In the genomic region with DNA sequence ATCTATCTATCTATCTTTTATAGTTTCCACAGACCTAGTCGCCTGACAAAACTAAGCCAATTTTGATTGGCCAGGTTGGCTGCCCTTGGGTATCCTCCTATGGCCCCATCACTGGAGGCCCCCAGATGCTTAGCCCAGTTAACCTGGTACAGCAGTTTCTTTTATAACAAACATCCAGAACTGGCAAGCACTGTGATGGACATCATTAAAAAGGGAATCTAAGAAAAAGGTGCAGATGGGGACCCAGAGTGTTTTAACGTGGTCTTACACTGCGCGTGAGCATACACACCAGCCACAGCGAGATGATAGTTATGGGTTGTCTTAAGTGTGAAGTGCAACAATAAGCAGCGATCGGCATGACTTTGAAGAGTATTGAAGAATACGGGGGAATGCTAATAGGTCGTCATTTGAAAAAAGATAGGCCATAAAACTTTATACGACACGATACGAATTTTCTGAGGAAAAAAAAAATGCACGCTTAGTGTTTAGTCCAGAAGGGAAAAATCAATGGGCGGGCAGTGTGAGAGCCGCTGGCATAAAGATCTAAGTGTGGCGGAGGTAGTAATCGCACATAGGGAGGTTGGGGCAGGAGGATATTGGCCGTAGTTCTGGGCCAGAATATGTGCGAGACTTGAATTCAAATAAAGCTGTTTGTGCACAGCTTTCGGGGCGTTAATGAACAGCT, we compare ENCODE assay signal across 8 mouse cellular contexts. TPM values are rescaled to one million over a fixed set of nuclear protein-coding genes. Genes with fewer than 3 reads are reported as not detected.
DNase-seq lines count a peak whose midpoint lies in the region; ATAC-seq and TF ChIP-seq lines count a peak whose summit lies in the region.

No protein-coding gene starts in this region.

- peaks cover 32% of the 10 kb centered on the region for H3K36me3 ChIP-seq in embryonic facial prominence, embryonic 14.5 days (ENCODE audit: control insufficient read depth, insufficient read depth, low read length)
- peaks cover 30% of the 10 kb centered on the region for H3K36me3 ChIP-seq in limb, embryonic 12.5 days
- H3K36me3 ChIP-seq in neural tube, embryonic 14.5 days (ENCODE audit: control insufficient read depth, insufficient read depth, low read length) = peaks cover 11% of the 10 kb centered on the region

- H3K4me2 ChIP-seq in embryonic facial prominence, embryonic 14.5 days (ENCODE audit: low read depth, low read length) = peak overlapping the region; percentile 91
- H3K4me2 ChIP-seq in limb, embryonic 12.5 days = peak overlapping the region; percentile 89
- H3K4me2 ChIP-seq in neural tube, embryonic 14.5 days (ENCODE audit: low read depth, low read length) = peak overlapping the region; percentile 94

- no peak for TF ChIP-seq CTCF in layer of hippocampus, adult 2 months (conservative IDR thresholded peaks at IDR 0.05)

- peaks cover 12% of the 10 kb centered on the region for H3K4me1 ChIP-seq in embryonic facial prominence, embryonic 14.5 days (ENCODE audit: control insufficient read depth, insufficient read depth, low read length)
- H3K4me1 ChIP-seq in limb, embryonic 12.5 days (replicated peaks) = peaks cover 12% of the 10 kb centered on the region
- H3K4me1 ChIP-seq in neural tube, embryonic 14.5 days (ENCODE audit: control insufficient read depth, insufficient read depth, low read length) = peaks cover 9% of the 10 kb centered on the region; the same call in 1 of the 2 replicates

- H3K4me3 ChIP-seq in layer of hippocampus, adult 2 months = peak overlapping the region; percentile 57
- peak overlapping the region; percentile 65 for H3K4me3 ChIP-seq in embryonic facial prominence, embryonic 14.5 days (ENCODE audit: low read depth, low read length)
- peak overlapping the region; percentile 73 for H3K4me3 ChIP-seq in limb, embryonic 12.5 days (replicated peaks)
- peak overlapping the region; percentile 58 for H3K4me3 ChIP-seq in neural tube, embryonic 14.5 days (ENCODE audit: low read depth, low read length)

- DNase-seq in layer of hippocampus, adult 2 months (ENCODE audit: low spot score in 2 of 2) = no peak
- no peak for DNase-seq in layer of hippocampus, postnatal 25 days (ENCODE audit: extremely low spot score in 1 of 2, low spot score in 1 of 2)
- no peak for DNase-seq in embryonic facial prominence, embryonic 14.5 days (ENCODE audit: low spot score)
- DNase-seq in urinary bladder, adult 18-20 months (ENCODE audit: low spot score in 2 of 2) = no peak
- DNase-seq in thymus, postnatal 4 days = no peak
- no peak for DNase-seq in right cerebral cortex, postnatal 14 days

- H3K27me3 ChIP-seq in embryonic facial prominence, embryonic 14.5 days (replicated peaks; ENCODE audit: control insufficient read depth, insufficient read depth, low read length) = no peaks in the 10 kb centered on the region
- no peaks in the 10 kb centered on the region for H3K27me3 ChIP-seq in limb, embryonic 12.5 days
- H3K27me3 ChIP-seq in neural tube, embryonic 14.5 days (ENCODE audit: control insufficient read depth, insufficient read depth, low read length) = no peaks in the 10 kb centered on the region

- H3K27ac ChIP-seq in layer of hippocampus, adult 2 months = peak overlapping the region; percentile 88
- peak overlapping the region; percentile 87; the same call in 1 of the 2 replicates for H3K27ac ChIP-seq in embryonic facial prominence, embryonic 14.5 days (replicated peaks; ENCODE audit: low read depth, low read length)
- H3K27ac ChIP-seq in limb, embryonic 12.5 days = peak overlapping the region; percentile 95
- peak overlapping the region; percentile 87 for H3K27ac ChIP-seq in neural tube, embryonic 14.5 days (ENCODE audit: low read depth, low read length)

- WGBS in embryonic facial prominence, embryonic 14.5 days = 16% methylated on average over 21 of the region's 21 CpGs
- WGBS in limb, embryonic 12.5 days = 13% methylated on average over 21 of the region's 21 CpGs
- 12% methylated on average over 21 of the region's 21 CpGs for WGBS in neural tube, embryonic 14.5 days

- H3K9me3 ChIP-seq in embryonic facial prominence, embryonic 14.5 days (ENCODE audit: control insufficient read depth, low read length) = no peaks in the 10 kb centered on the region
- no peaks in the 10 kb centered on the region for H3K9me3 ChIP-seq in limb, embryonic 12.5 days
- H3K9me3 ChIP-seq in neural tube, embryonic 14.5 days (ENCODE audit: control insufficient read depth, low read length) = no peaks in the 10 kb centered on the region

- peak overlapping the region; percentile 86 for H3K9ac ChIP-seq in embryonic facial prominence, embryonic 14.5 days (ENCODE audit: low read depth, low read length)
- H3K9ac ChIP-seq in limb, embryonic 12.5 days (replicated peaks) = peak overlapping the region; percentile 84
- H3K9ac ChIP-seq in neural tube, embryonic 14.5 days (replicated peaks; ENCODE audit: low read depth, low read length) = peak overlapping the region; percentile 87

- peak; percentile 56 for ATAC-seq in embryonic facial prominence, embryonic 14.5 days (ENCODE audit: low read depth)
- no peak for ATAC-seq in limb, embryonic 12.5 days (ENCODE audit: insufficient number of reproducible peaks, insufficient read depth, low FRiP score, low TSS enrichment, low read depth)
- ATAC-seq in neural tube, embryonic 14.5 days (ENCODE audit: low read depth) = no peak; the same call in 1 of the 2 replicates

RNA-seq across cellular contexts. Expression of gene Szt2, which starts 49.7 kb away (rescaled TPM):
- total RNA-seq in layer of hippocampus, adult 2 months (2021) = 10 to 100 TPM; 41.7 to 46.9 TPM
- 10 to 100 TPM; 31.3 to 41.2 TPM for total RNA-seq in layer of hippocampus, postnatal 25 days (2021)
- polyA plus RNA-seq in embryonic facial prominence, embryonic 14.5 days (2014; fragmentation: Nextera tagmentation; extraction: Ambion mirVana) = 8.7 and 9.3 TPM in 2 replicates
- 11.1 and 11.7 TPM in 2 replicates for polyA plus RNA-seq in limb, embryonic 12.5 days (2016; fragmentation: Nextera tagmentation; extraction: Ambion mirVana)
- 13.7 and 14.5 TPM in 2 replicates for polyA plus RNA-seq in neural tube, embryonic 14.5 days (2014; fragmentation: Nextera tagmentation; extraction: Ambion mirVana)

RNA-seq across cellular contexts. Expression of gene Med8, which starts 49.8 kb away (rescaled TPM):
- total RNA-seq in layer of hippocampus, adult 2 months (2021) = 10 to 100 TPM; 56.4 to 56.6 TPM
- 10 to 100 TPM; 58.8 to 63.2 TPM for total RNA-seq in layer of hippocampus, postnatal 25 days (2021)
- 85.0 and 97.1 TPM in 2 replicates for polyA plus RNA-seq in embryonic facial prominence, embryonic 14.5 days (2014; fragmentation: Nextera tagmentation; extraction: Ambion mirVana)
- polyA plus RNA-seq in limb, embryonic 12.5 days (2016; fragmentation: Nextera tagmentation; extraction: Ambion mirVana) = 116 and 127 TPM in 2 replicates
- polyA plus RNA-seq in neural tube, embryonic 14.5 days (2014; fragmentation: Nextera tagmentation; extraction: Ambion mirVana) = 100 and 103 TPM in 2 replicates
